Mouse (Mus musculus): ENCODE results near the gene Pip5kl1. TPM values are rescaled to one million over a fixed set of nuclear protein-coding genes. Genes with fewer than 3 reads are reported as not detected.

Pip5kl1 gene
- polyA plus RNA-seq, 1 experiment from 2014 or later, result not detected

GRCm38 (mm10) chr2:32547964-32548739, 26.4 kb upstream of the Pip5kl1 start:
- Histone ChIP-seq H3K27ac (replicated peaks) (no peak overlapping the region), H3K27me3 (no peaks in the 10 kb centered on the region)
- 51% methylated on average over 7 of the region's 7 CpGs for WGBS (ENCODE audit: insufficient replicate concordance)

GRCm38 (mm10) chr2:32549171-32549570, 25.4 kb upstream of the Pip5kl1 start:
- Histone ChIP-seq H3K4me1 (replicated peaks) (peaks cover 9% of the 10 kb centered on the region), H3K9me3 (replicated peaks) (no peaks in the 10 kb centered on the region), H3K36me3 (replicated peaks) (no peaks in the 10 kb centered on the region), H3K9ac (no peak overlapping the region), H3K27ac (replicated peaks) (no peak overlapping the region), H3K27me3 (no peaks in the 10 kb centered on the region), H3K4me2 (no peak overlapping the region), H3K4me3 (replicated peaks) (no peak overlapping the region)
- ATAC-seq (ENCODE audit: insufficient read depth), result no peak
- 76% methylated on average over 9 of the region's 9 CpGs for WGBS (ENCODE audit: insufficient replicate concordance)

More at GRCm38 (mm10) chr2:32547964-32548739, 26.4 kb upstream of the Pip5kl1 start:
- Histone ChIP-seq H3K4me3 (replicated peaks) (no peak overlapping the region), H3K9me3 (replicated peaks) (no peaks in the 10 kb centered on the region), H3K9ac (no peak overlapping the region), H3K4me2 (no peak overlapping the region), H3K4me1 (replicated peaks) (peaks cover 5% of the 10 kb centered on the region), H3K36me3 (replicated peaks) (no peaks in the 10 kb centered on the region)
- ATAC-seq (ENCODE audit: insufficient read depth), result no peak

- no peak overlapping the region for H3K4me2 ChIP-seq
- 52% methylated on average over 6 of the region's 6 CpGs for WGBS (ENCODE audit: insufficient replicate concordance)
- H3K9ac ChIP-seq, result no peak overlapping the region
- H3K27ac ChIP-seq (replicated peaks), result no peak overlapping the region
- ATAC-seq (ENCODE audit: insufficient read depth), result no peak
- H3K27me3 ChIP-seq, result no peaks in the 10 kb centered on the region
- H3K9me3 ChIP-seq (replicated peaks), result no peaks in the 10 kb centered on the region
- H3K4me1 ChIP-seq (replicated peaks), result peaks cover 9% of the 10 kb centered on the region
- no peaks in the 10 kb centered on the region for H3K36me3 ChIP-seq (replicated peaks)
- no peak overlapping the region for H3K4me3 ChIP-seq (replicated peaks)
Measured at GRCm38 (mm10) chr2:32549764-32550163, 24.8 kb upstream of the Pip5kl1 start.

GRCm38 (mm10) chr2:32551236-32551635, 23.4 kb upstream of the Pip5kl1 start:
- 75% methylated on average over 5 of the region's 5 CpGs for WGBS (ENCODE audit: insufficient replicate concordance)
- Histone ChIP-seq H3K27ac (replicated peaks) (no peak overlapping the region), H3K4me3 (replicated peaks) (no peak overlapping the region), H3K4me1 (replicated peaks) (peaks cover 12% of the 10 kb centered on the region), H3K4me2 (no peak overlapping the region), H3K9ac (no peak overlapping the region), H3K36me3 (replicated peaks) (no peaks in the 10 kb centered on the region), H3K9me3 (replicated peaks) (no peaks in the 10 kb centered on the region), H3K27me3 (no peaks in the 10 kb centered on the region)
- no peak for ATAC-seq (ENCODE audit: insufficient read depth)

GRCm38 (mm10) chr2:32553592-32554148, 20.9 kb upstream of the Pip5kl1 start:
- H3K9ac ChIP-seq, result no peak overlapping the region
- 20% methylated on average over 7 of the region's 7 CpGs for WGBS (ENCODE audit: insufficient replicate concordance)
- no peak for ATAC-seq (ENCODE audit: insufficient read depth)
- H3K9me3 ChIP-seq (replicated peaks), result no peaks in the 10 kb centered on the region
- no peaks in the 10 kb centered on the region for H3K36me3 ChIP-seq (replicated peaks)
- H3K4me2 ChIP-seq, result no peak overlapping the region
- H3K27ac ChIP-seq (replicated peaks), result no peak overlapping the region
- H3K4me1 ChIP-seq (replicated peaks), result 0 out of 2 replicates have a peak, but pooled peaks cover 7% of the 10 kb centered on the region
- no peak overlapping the region for H3K4me3 ChIP-seq (replicated peaks)
- H3K27me3 ChIP-seq, result no peaks in the 10 kb centered on the region

GRCm38 (mm10) chr2:32555484-32555883, 19.1 kb upstream of the Pip5kl1 start:
- Histone ChIP-seq H3K4me2 (no peak overlapping the region), H3K36me3 (replicated peaks) (no peaks in the 10 kb centered on the region), H3K4me1 (replicated peaks) (peaks cover 17% of the 10 kb centered on the region), H3K9me3 (replicated peaks) (no peaks in the 10 kb centered on the region), H3K27me3 (no peaks in the 10 kb centered on the region), H3K9ac (no peak overlapping the region), H3K27ac (replicated peaks) (no peak overlapping the region), H3K4me3 (replicated peaks) (no peak overlapping the region)
- WGBS (ENCODE audit: insufficient replicate concordance), result 43% methylated on average over 4 of the region's 4 CpGs
- no peak for ATAC-seq (ENCODE audit: insufficient read depth)

- H3K4me2 ChIP-seq, result no peak overlapping the region
- H3K4me1 ChIP-seq (replicated peaks), result peaks cover 20% of the 10 kb centered on the region
- no peak overlapping the region for H3K4me3 ChIP-seq (replicated peaks)
- no peaks in the 10 kb centered on the region for H3K36me3 ChIP-seq (replicated peaks)
- H3K27ac ChIP-seq (replicated peaks), result no peak overlapping the region
- 40% methylated on average over 7 of the region's 7 CpGs for WGBS (ENCODE audit: insufficient replicate concordance)
- no peak overlapping the region for H3K9ac ChIP-seq
- no peak for ATAC-seq (ENCODE audit: insufficient read depth)
- H3K9me3 ChIP-seq (replicated peaks), result no peaks in the 10 kb centered on the region
- no peaks in the 10 kb centered on the region for H3K27me3 ChIP-seq
Measured at GRCm38 (mm10) chr2:32556019-32556418, 18.6 kb upstream of the Pip5kl1 start.

GRCm38 (mm10) chr2:32559570-32559969, 15.0 kb upstream of the Pip5kl1 start:
- no peak for ATAC-seq (ENCODE audit: insufficient read depth)
- no peak overlapping the region for H3K4me3 ChIP-seq (replicated peaks)
- H3K9me3 ChIP-seq (replicated peaks), result no peaks in the 10 kb centered on the region
- H3K36me3 ChIP-seq (replicated peaks), result no peaks in the 10 kb centered on the region
- H3K4me2 ChIP-seq, result no peak overlapping the region
- no peak overlapping the region for H3K9ac ChIP-seq
- H3K27me3 ChIP-seq, result no peaks in the 10 kb centered on the region
- H3K27ac ChIP-seq (replicated peaks), result no peak overlapping the region
- peaks cover 16% of the 10 kb centered on the region for H3K4me1 ChIP-seq (replicated peaks)
- WGBS (ENCODE audit: insufficient replicate concordance), result 68% methylated on average over 5 of the region's 5 CpGs

GRCm38 (mm10) chr2:32566536-32567063, 8.0 kb upstream of the Pip5kl1 start:
- Histone ChIP-seq H3K4me2 (no peak overlapping the region), H3K4me3 (replicated peaks) (no peak overlapping the region), H3K9me3 (replicated peaks) (no peaks in the 10 kb centered on the region), H3K36me3 (replicated peaks) (no peaks in the 10 kb centered on the region), H3K27me3 (no peaks in the 10 kb centered on the region), H3K9ac (no peak overlapping the region), H3K27ac (replicated peaks) (no peak overlapping the region), H3K4me1 (replicated peaks) (peaks cover 7% of the 10 kb centered on the region)
- ATAC-seq (ENCODE audit: insufficient read depth), result no peak
- WGBS (ENCODE audit: insufficient replicate concordance), result 24% methylated on average over 4 of the region's 4 CpGs

- Histone ChIP-seq H3K27ac (replicated peaks) (no peak overlapping the region), H3K9ac (no peak overlapping the region), H3K27me3 (no peaks in the 10 kb centered on the region), H3K9me3 (replicated peaks) (no peaks in the 10 kb centered on the region), H3K36me3 (replicated peaks) (peaks cover 11% of the 10 kb centered on the region; the same call in 1 of the 2 replicates), H3K4me3 (replicated peaks) (no peak overlapping the region), H3K4me2 (no peak overlapping the region), H3K4me1 (replicated peaks) (peaks cover 19% of the 10 kb centered on the region)
- 50% methylated on average over 5 of the region's 5 CpGs for WGBS (ENCODE audit: insufficient replicate concordance)
- ATAC-seq (ENCODE audit: insufficient read depth), result no peak
Measured at GRCm38 (mm10) chr2:32568149-32568548, 6.4 kb upstream of the Pip5kl1 start.

- WGBS (ENCODE audit: insufficient replicate concordance), result 78% methylated on average over 3 of the region's 3 CpGs
- H3K27ac ChIP-seq (replicated peaks), result no peak overlapping the region
Measured at GRCm38 (mm10) chr2:32568941-32569340, 5.7 kb upstream of the Pip5kl1 start.

More at GRCm38 (mm10) chr2:32568941-32569340, 5.7 kb upstream of the Pip5kl1 start:
- H3K4me1 ChIP-seq (replicated peaks), result peaks cover 19% of the 10 kb centered on the region
- H3K9me3 ChIP-seq (replicated peaks), result no peaks in the 10 kb centered on the region
- no peaks in the 10 kb centered on the region for H3K27me3 ChIP-seq
- H3K4me2 ChIP-seq, result no peak overlapping the region
- peaks cover 14% of the 10 kb centered on the region; the same call in 1 of the 2 replicates for H3K36me3 ChIP-seq (replicated peaks)
- no peak for ATAC-seq (ENCODE audit: insufficient read depth)
- no peak overlapping the region for H3K9ac ChIP-seq
- no peak overlapping the region for H3K4me3 ChIP-seq (replicated peaks)
